Mouse (Mus musculus): ENCODE data around the gene St3gal5. TPM values are rescaled to one million over a fixed set of nuclear protein-coding genes. Genes with fewer than 3 reads are reported as not detected.

Gene St3gal5
- polyA plus RNA-seq, 1 experiment from 2014 or later, result 44.4 TPM

- no peak overlapping the region for H3K4me2 ChIP-seq (ENCODE audit: low read length)
- H3K36me3 ChIP-seq (ENCODE audit: control insufficient read depth, insufficient read depth, low read length), result 0 out of 2 replicates have a peak, but pooled peaks cover 4% of the 10 kb centered on the region
- no peak overlapping the region for H3K9ac ChIP-seq (ENCODE audit: low read length)
- H3K27ac ChIP-seq (replicated peaks in 1 of 2; ENCODE audit: control insufficient read depth in 1 of 2, insufficient read depth in 1 of 2, low read depth in 2 of 2, low read length in 2 of 2), result no peak overlapping the region
- 86% methylated on average over 1 of the region's 1 CpGs for WGBS
- H3K9me3 ChIP-seq (ENCODE audit: control insufficient read depth, low read length), result no peaks in the 10 kb centered on the region
- H3K27me3 ChIP-seq (ENCODE audit: control insufficient read depth, insufficient read depth, low read length), result no peaks in the 10 kb centered on the region
- no peak for ATAC-seq (ENCODE audit: insufficient number of reproducible peaks, insufficient read depth, low FRiP score, low read depth)
- no peak overlapping the region for H3K4me3 ChIP-seq (ENCODE audit: control insufficient read depth in 1 of 2, insufficient read depth in 1 of 2, low read depth in 1 of 2, low read length in 2 of 2)
- H3K4me1 ChIP-seq (ENCODE audit: control insufficient read depth in 2 of 2, insufficient read depth in 2 of 2, low read length in 2 of 2), result peaks cover under 1 to 10% of the 10 kb centered on the region in 2 experiments; a peak in 3 of 4 replicates
Measured at GRCm38 (mm10) chr6:72119870-72120269, 22.5 kb downstream of the St3gal5 start.

DNA sequence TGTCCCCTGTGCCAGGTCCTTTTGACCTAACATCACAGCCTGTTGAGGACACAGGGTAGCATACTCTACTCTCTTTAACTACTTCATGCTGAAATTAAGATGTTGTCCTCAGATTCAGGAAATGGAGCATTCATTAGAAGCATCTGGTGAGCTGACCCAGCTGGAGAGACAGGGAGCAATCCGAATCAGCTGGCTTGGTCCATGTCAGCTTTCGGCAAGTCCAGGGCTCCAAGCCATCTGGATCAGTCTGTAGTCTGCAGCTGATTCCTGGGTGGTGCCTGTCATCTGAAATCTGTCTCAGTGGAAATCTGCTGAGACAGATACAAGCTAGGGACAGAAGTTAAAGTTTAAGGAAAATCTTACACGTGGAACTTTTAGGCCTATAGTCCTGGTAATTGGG lies 23.9 kb downstream of the St3gal5 start:
- Histone ChIP-seq H3K9me3 (ENCODE audit: control insufficient read depth, low read length) (no peaks in the 10 kb centered on the region), H3K27ac (replicated peaks in 1 of 2; ENCODE audit: control insufficient read depth in 1 of 2, insufficient read depth in 1 of 2, low read depth in 2 of 2, low read length in 2 of 2) (no peak overlapping the region), H3K4me2 (ENCODE audit: low read length) (no peak overlapping the region), H3K27me3 (ENCODE audit: control insufficient read depth, insufficient read depth, low read length) (no peaks in the 10 kb centered on the region), H3K9ac (ENCODE audit: low read length) (no peak overlapping the region), H3K4me3 (ENCODE audit: control insufficient read depth in 1 of 2, insufficient read depth in 1 of 2, low read depth in 1 of 2, low read length in 2 of 2) (no peak overlapping the region), H3K4me1 (ENCODE audit: control insufficient read depth in 2 of 2, insufficient read depth in 2 of 2, low read length in 2 of 2) (peaks cover 0 to 8% of the 10 kb centered on the region in 2 experiments; a peak in 1 of 4 replicates), H3K36me3 (ENCODE audit: control insufficient read depth, insufficient read depth, low read length) (0 out of 2 replicates have a peak, but pooled peaks cover 4% of the 10 kb centered on the region)
- no peak for ATAC-seq (ENCODE audit: insufficient number of reproducible peaks, insufficient read depth, low FRiP score, low read depth)
- 50% methylated on average over 3 of the region's 3 CpGs for WGBS

DNA sequence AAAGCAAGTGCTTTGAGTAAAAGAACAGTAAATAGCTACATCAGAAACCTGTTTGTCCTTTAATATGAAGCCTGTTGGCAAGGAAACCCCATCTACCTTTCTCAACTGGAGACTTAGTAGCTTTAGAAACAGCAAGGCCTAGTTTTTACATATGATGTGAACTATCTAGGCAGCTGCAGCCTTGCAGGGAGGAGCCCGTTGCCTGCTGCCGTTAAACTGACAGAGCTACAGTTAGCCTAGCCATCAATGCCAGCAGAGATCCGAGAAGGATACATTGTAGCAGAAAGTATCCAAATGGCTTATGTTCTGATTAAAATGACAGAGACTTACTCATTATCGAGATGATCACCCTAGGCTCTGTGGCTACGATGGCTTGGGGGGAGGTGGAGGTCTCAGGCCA lies 25.1 kb downstream of the St3gal5 start:
- ATAC-seq (ENCODE audit: insufficient number of reproducible peaks, insufficient read depth, low FRiP score, low read depth), result no peak
- Histone ChIP-seq H3K4me3 (ENCODE audit: control insufficient read depth in 1 of 2, insufficient read depth in 1 of 2, low read depth in 1 of 2, low read length in 2 of 2) (no peak overlapping the region), H3K36me3 (ENCODE audit: control insufficient read depth, insufficient read depth, low read length) (0 out of 2 replicates have a peak, but pooled peaks cover 7% of the 10 kb centered on the region), H3K4me1 (ENCODE audit: control insufficient read depth in 2 of 2, insufficient read depth in 2 of 2, low read length in 2 of 2) (peaks cover 0 to 8% of the 10 kb centered on the region in 2 experiments; a peak in 1 of 4 replicates), H3K4me2 (ENCODE audit: low read length) (no peak overlapping the region), H3K27me3 (ENCODE audit: control insufficient read depth, insufficient read depth, low read length) (no peaks in the 10 kb centered on the region), H3K9ac (ENCODE audit: low read length) (no peak overlapping the region), H3K27ac (replicated peaks in 1 of 2; ENCODE audit: control insufficient read depth in 1 of 2, insufficient read depth in 1 of 2, low read depth in 2 of 2, low read length in 2 of 2) (no peak overlapping the region), H3K9me3 (ENCODE audit: control insufficient read depth, low read length) (no peaks in the 10 kb centered on the region)
- WGBS, result 80% methylated on average over 5 of the region's 5 CpGs

DNA sequence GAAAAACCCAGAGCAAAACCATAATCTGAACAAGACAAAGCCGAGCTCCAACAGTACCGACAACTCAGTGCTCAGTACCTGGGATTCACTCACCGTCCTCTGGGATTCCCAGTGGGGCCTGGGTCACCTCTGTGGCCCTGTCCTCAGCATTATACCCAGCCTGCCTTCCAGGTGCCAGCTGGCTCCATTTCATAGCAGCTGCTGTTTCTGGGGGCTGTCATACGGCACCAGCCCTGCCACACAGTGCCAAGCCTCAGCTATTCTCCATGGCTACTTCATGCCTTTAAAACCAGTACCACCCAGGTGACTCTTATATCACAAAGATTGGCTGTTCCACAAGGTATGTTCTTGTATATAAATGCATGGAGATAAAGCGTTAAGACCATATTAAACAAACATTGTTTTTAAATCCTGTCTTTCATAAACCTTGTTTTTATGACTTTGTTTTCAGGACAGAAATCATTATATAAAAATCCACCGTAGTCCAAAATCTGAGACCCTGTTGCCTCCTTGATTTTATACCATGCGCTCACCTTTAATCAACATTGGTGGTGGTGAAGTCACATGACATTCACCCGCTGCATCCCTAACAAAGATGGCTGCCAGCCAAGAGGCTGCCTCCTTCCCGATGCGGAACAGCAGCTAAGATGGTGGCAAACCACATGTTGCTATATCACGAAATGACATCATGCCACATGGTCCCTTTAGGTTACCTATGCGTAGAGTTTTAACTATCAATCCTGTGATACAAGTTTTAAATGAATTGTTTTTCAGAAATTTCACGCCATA lies 27.1 kb downstream of the St3gal5 start:
- Histone ChIP-seq H3K9ac (ENCODE audit: low read length) (no peak overlapping the region), H3K36me3 (ENCODE audit: control insufficient read depth, insufficient read depth, low read length) (peaks cover 24% of the 10 kb centered on the region), H3K4me3 (ENCODE audit: control insufficient read depth in 1 of 2, insufficient read depth in 1 of 2, low read depth in 1 of 2, low read length in 2 of 2) (no peak overlapping the region), H3K27me3 (ENCODE audit: control insufficient read depth, insufficient read depth, low read length) (no peaks in the 10 kb centered on the region), H3K4me1 (ENCODE audit: control insufficient read depth in 2 of 2, insufficient read depth in 2 of 2, low read length in 2 of 2) (peaks cover 0 to 8% of the 10 kb centered on the region in 2 experiments; a peak in 1 of 4 replicates), H3K27ac (replicated peaks in 1 of 2; ENCODE audit: control insufficient read depth in 1 of 2, insufficient read depth in 1 of 2, low read depth in 2 of 2, low read length in 2 of 2) (no peak overlapping the region), H3K4me2 (ENCODE audit: low read length) (no peak overlapping the region), H3K9me3 (ENCODE audit: control insufficient read depth, low read length) (no peaks in the 10 kb centered on the region)
- 92% methylated on average over 13 of the region's 13 CpGs for WGBS
- ATAC-seq (ENCODE audit: insufficient number of reproducible peaks, insufficient read depth, low FRiP score, low read depth), result no peak

DNA sequence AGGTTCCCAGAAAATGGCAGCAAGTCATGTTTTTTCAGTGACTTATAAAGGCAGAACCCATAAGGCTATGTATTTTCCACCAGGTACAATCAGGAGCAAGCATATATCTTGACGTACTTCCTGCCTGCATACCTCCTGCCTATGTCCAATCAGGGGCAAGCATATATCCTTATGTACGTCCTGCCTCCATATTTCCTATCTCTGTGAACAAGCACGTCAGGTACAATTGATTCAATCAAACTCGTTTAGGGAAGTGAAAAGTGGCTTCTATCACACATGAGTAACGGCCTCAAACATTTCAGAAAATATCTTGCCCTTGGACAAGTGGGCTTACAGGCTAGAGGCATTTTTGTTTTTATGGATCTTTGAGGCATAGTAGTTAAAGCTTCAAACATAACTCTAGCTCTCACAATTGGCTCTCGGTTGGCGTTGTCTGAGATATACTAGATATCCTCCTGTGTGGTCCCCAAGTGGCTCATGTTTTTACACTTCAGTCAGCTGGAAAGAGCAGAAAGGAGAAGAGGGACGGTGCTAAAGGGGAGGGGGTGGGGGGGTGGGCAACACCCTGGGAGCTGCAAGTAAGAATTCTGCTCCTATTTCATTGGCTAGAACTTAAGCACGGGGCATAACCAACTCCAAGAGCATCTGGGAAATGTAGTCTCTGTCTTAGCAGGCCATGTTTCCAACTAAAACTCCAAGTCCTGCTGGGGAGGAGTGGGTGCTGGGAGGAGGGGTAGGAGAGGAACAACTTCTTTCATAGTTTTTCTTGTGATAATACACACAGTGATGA lies 28.9 kb downstream of the St3gal5 start:
- Histone ChIP-seq H3K4me2 (ENCODE audit: low read length) (no peak overlapping the region), H3K9ac (ENCODE audit: low read length) (no peak overlapping the region), H3K27ac (replicated peaks in 1 of 2; ENCODE audit: control insufficient read depth in 1 of 2, insufficient read depth in 1 of 2, low read depth in 2 of 2, low read length in 2 of 2) (no peak overlapping the region), H3K4me3 (ENCODE audit: control insufficient read depth in 1 of 2, insufficient read depth in 1 of 2, low read depth in 1 of 2, low read length in 2 of 2) (no peak overlapping the region), H3K9me3 (ENCODE audit: control insufficient read depth, low read length) (no peaks in the 10 kb centered on the region), H3K4me1 (ENCODE audit: control insufficient read depth in 2 of 2, insufficient read depth in 2 of 2, low read length in 2 of 2) (0 out of 4 replicates have a peak, but pooled peaks cover 0 to 3% of the 10 kb centered on the region in 2 experiments), H3K27me3 (ENCODE audit: control insufficient read depth, insufficient read depth, low read length) (no peaks in the 10 kb centered on the region), H3K36me3 (ENCODE audit: control insufficient read depth, insufficient read depth, low read length) (peaks cover 39% of the 10 kb centered on the region)
- no peak for ATAC-seq (ENCODE audit: insufficient number of reproducible peaks, insufficient read depth, low FRiP score, low read depth)
- 65% methylated on average over 9 of the region's 9 CpGs for WGBS

DNA sequence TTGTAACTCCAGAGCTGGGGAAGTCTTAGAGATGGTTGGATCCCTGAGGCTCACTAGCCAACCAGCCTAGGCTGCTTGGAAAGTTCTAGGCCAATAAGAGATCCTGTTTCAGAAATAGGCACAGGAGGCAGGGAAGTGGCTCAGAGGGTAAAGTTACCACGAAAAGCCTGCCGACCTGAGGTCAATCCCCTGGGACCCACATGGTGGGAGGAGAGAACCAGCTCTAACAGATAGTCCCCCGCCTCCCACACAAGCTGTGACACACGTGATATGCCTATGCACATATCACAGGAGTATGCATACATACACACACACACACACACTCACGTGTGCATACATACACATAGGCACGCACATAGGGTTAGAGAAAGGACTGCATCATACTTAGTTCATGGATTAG lies 32.7 kb downstream of the St3gal5 start:
- Histone ChIP-seq H3K9ac (ENCODE audit: low read length) (no peak overlapping the region), H3K27me3 (ENCODE audit: control insufficient read depth, insufficient read depth, low read length) (no peaks in the 10 kb centered on the region), H3K4me3 (ENCODE audit: control insufficient read depth in 1 of 2, insufficient read depth in 1 of 2, low read depth in 1 of 2, low read length in 2 of 2) (no peak overlapping the region), H3K9me3 (ENCODE audit: control insufficient read depth, low read length) (no peaks in the 10 kb centered on the region), H3K36me3 (ENCODE audit: control insufficient read depth, insufficient read depth, low read length) (peaks cover 60% of the 10 kb centered on the region), H3K4me2 (ENCODE audit: low read length) (no peak overlapping the region), H3K27ac (replicated peaks in 1 of 2; ENCODE audit: control insufficient read depth in 1 of 2, insufficient read depth in 1 of 2, low read depth in 2 of 2, low read length in 2 of 2) (no peak overlapping the region), H3K4me1 (ENCODE audit: control insufficient read depth in 2 of 2, insufficient read depth in 2 of 2, low read length in 2 of 2) (peaks cover 2 to 9% of the 10 kb centered on the region in 2 experiments; a peak in 3 of 4 replicates)
- no peak for ATAC-seq (ENCODE audit: insufficient number of reproducible peaks, insufficient read depth, low FRiP score, low read depth)
- 85% methylated on average over 6 of the region's 6 CpGs for WGBS

GRCm38 (mm10) chr6:72132671-72133214 lies 35.4 kb downstream of the St3gal5 start:
- peaks cover 67% of the 10 kb centered on the region for H3K36me3 ChIP-seq (ENCODE audit: control insufficient read depth, insufficient read depth, low read length)
- no peak for ATAC-seq (ENCODE audit: insufficient number of reproducible peaks, insufficient read depth, low FRiP score, low read depth)

More at GRCm38 (mm10) chr6:72132671-72133214, 35.4 kb downstream of the St3gal5 start:
- 95% methylated on average over 8 of the region's 8 CpGs for WGBS
- H3K27ac ChIP-seq (replicated peaks in 1 of 2; ENCODE audit: control insufficient read depth in 1 of 2, insufficient read depth in 1 of 2, low read depth in 2 of 2, low read length in 2 of 2), result no peak overlapping the region
- no peak overlapping the region for H3K9ac ChIP-seq (ENCODE audit: low read length)
- no peak overlapping the region for H3K4me3 ChIP-seq (ENCODE audit: control insufficient read depth in 1 of 2, insufficient read depth in 1 of 2, low read depth in 1 of 2, low read length in 2 of 2)
- H3K27me3 ChIP-seq (ENCODE audit: control insufficient read depth, insufficient read depth, low read length), result no peaks in the 10 kb centered on the region
- H3K4me2 ChIP-seq (ENCODE audit: low read length), result no peak overlapping the region
- peaks cover 2 to 18% of the 10 kb centered on the region in 2 experiments; a peak in 3 of 4 replicates for H3K4me1 ChIP-seq (ENCODE audit: control insufficient read depth in 2 of 2, insufficient read depth in 2 of 2, low read length in 2 of 2)
- H3K9me3 ChIP-seq (ENCODE audit: control insufficient read depth, low read length), result no peaks in the 10 kb centered on the region

Measured in heart, embryonic 14.5 days (tissue).